Mouse (Mus musculus) kidney, embryonic 14.5 days (tissue): ENCODE measurements around the gene Mcemp1. TPM values are rescaled to one million over a fixed set of nuclear protein-coding genes. Genes with fewer than 3 reads are reported as not detected.
A peak's percentile ranks its signal among the peaks of the same experiment; 100 is the strongest.

ENCODE experiments used
- ATAC-seq: fragments of 200-750 bp; cut with Nextera tagmentation; 2 replicates; pipeline ENCODE4 v1.8.0; 2017; ENCODE audit warnings: moderate number of reproducible peaks, mild to moderate bottlenecking, moderate TSS enrichment, moderate library complexity; ENCODE audit not compliant: low FRiP score, low TSS enrichment
- H3K27ac ChIP-seq: fragments of 300-500 bp; sonication (generic); 2 replicates; pipeline ENCODE4 v1.5.1; 2014; ENCODE audit warnings: low read depth, mild to moderate bottlenecking, low read length, moderate library complexity, mixed read lengths
- H3K27me3 ChIP-seq: fragments of 300-500 bp; sonication (generic); 2 replicates; pipeline ENCODE4 v1.6.1; 2014; ENCODE audit warnings: mild to moderate bottlenecking, low read length; ENCODE audit not compliant: control insufficient read depth, insufficient read depth
- H3K36me3 ChIP-seq: fragments of 300-500 bp; sonication (generic); 2 replicates; pipeline ENCODE4 v1.6.1; 2014; ENCODE audit warnings: low read length, mixed read lengths; ENCODE audit not compliant: control insufficient read depth, insufficient read depth
- H3K4me1 ChIP-seq: fragments of 300-500 bp; sonication (generic); 2 replicates; pipeline ENCODE4 v1.6.1; 2014; ENCODE audit warnings: low read length, mixed read lengths; ENCODE audit not compliant: control insufficient read depth, insufficient read depth
- H3K4me2 ChIP-seq: fragments of 300-500 bp; sonication (generic); replicated peaks from 2 replicates; pipeline ENCODE4 v1.6.1; 2014; ENCODE audit warnings: low read depth, mild to moderate bottlenecking, low read length
- H3K4me3 ChIP-seq: fragments of 300-500 bp; sonication (generic); 2 replicates; pipeline ENCODE4 v1.5.1; 2014; ENCODE audit warnings: mild to moderate bottlenecking, low read length
- H3K9ac ChIP-seq: fragments of 300-500 bp; sonication (generic); 2 replicates; pipeline ENCODE4 v1.6.1; 2014; ENCODE audit warnings: low read depth, mild to moderate bottlenecking, low read length, moderate library complexity
- H3K9me3 ChIP-seq: fragments of 300-500 bp; sonication (generic); 2 replicates; pipeline ENCODE4 v1.6.1; 2016; ENCODE audit warnings: low read length; ENCODE audit not compliant: control insufficient read depth
- WGBS: fragments of 180-500 bp; shearing (Covaris S2); extraction: QIAGEN DNeasy Blood & Tissue Kit; methylation state at CpG from one replicate; pipeline ENCODE4 v1.1.7; 2014; 5-methylcytosine and 5-hydroxymethylcytosine counted together
- polyA plus RNA-seq: library from polyadenylated mRNA; unstranded; fragments of >200 nt; fragmentation: Nextera tagmentation; extraction: Ambion mirVana; gene quantifications from 2 replicates; pipeline ENCODE4 v1.2.1, GENCODE M21; 2014

Gene Mcemp1
- polyA plus RNA-seq, 1 experiment from 2014 or later: 0.28 TPM

- H3K9me3 ChIP-seq: no peaks in the 10 kb centered on the region
- no peak overlapping the region for H3K4me3 ChIP-seq
- peaks cover 6% of the 10 kb centered on the region; the same call in 1 of the 2 replicates for H3K4me1 ChIP-seq
- no peaks in the 10 kb centered on the region for H3K27me3 ChIP-seq
- H3K4me2 ChIP-seq: 0 out of 2 replicates have a peak overlapping the region, but pooled peaks have one; percentile 0
- peak; percentile 82 for ATAC-seq
- WGBS: 13% methylated on average over 7 of the region's 7 CpGs
- no peaks in the 10 kb centered on the region for H3K36me3 ChIP-seq
- H3K9ac ChIP-seq: no peak overlapping the region
- H3K27ac ChIP-seq: no peak overlapping the region
These were observed 8.7 kb upstream of the Mcemp1 start for GRCm38 (mm10) chr8:3656725-3657381.

GRCm38 (mm10) chr8:3660889-3661288 lies 4.7 kb upstream of the Mcemp1 start:
- Histone ChIP-seq H3K4me2 (no peak overlapping the region), H3K27ac (no peak overlapping the region), H3K36me3 (no peaks in the 10 kb centered on the region), H3K9me3 (no peaks in the 10 kb centered on the region), H3K4me3 (no peak overlapping the region), H3K9ac (no peak overlapping the region), H3K27me3 (no peaks in the 10 kb centered on the region), H3K4me1 (peaks cover 6% of the 10 kb centered on the region; the same call in 1 of the 2 replicates)
- ATAC-seq: no peak
- WGBS: 83% methylated on average over 8 of the region's 8 CpGs

DNA sequence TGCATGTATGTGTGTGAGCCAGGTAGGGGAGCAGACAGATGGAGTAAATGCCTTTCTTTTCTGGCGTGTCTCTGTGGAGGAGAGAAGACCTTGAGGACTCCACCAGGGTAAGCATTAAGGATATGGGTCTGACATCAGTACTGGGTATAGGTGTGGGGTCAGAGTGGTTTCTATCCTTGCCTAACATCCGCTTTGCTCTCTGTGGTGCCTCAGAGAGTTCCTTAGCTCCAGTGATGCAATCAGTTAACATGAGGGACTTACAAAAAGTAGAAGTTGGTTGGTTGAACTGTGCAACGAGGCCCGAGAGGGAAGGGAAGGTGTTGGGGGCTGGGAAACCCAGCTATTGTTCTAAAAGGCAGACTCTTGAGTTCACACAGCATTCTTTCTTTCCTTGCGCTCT lies 1.1 kb upstream of the Mcemp1 start:
- WGBS: 69% methylated on average over 5 of the region's 5 CpGs
- H3K4me3 ChIP-seq: no peak overlapping the region
- no peak overlapping the region for H3K27ac ChIP-seq
- no peak overlapping the region for H3K4me2 ChIP-seq
- no peak for ATAC-seq
- H3K36me3 ChIP-seq: no peaks in the 10 kb centered on the region
- no peaks in the 10 kb centered on the region for H3K27me3 ChIP-seq
- H3K4me1 ChIP-seq: no peaks in the 10 kb centered on the region
- no peak overlapping the region for H3K9ac ChIP-seq
- H3K9me3 ChIP-seq: no peaks in the 10 kb centered on the region

- Histone ChIP-seq H3K4me2 (no peak overlapping the region), H3K27ac (no peak overlapping the region), H3K4me3 (no peak overlapping the region), H3K9ac (no peak overlapping the region), H3K9me3 (no peaks in the 10 kb centered on the region), H3K36me3 (no peaks in the 10 kb centered on the region), H3K27me3 (no peaks in the 10 kb centered on the region), H3K4me1 (no peaks in the 10 kb centered on the region)
- no peak for ATAC-seq
- 72% methylated on average over 2 of the region's 2 CpGs for WGBS
These were observed 4.8 kb downstream of the Mcemp1 start for GRCm38 (mm10) chr8:3670388-3670787.

- peak within 1 kb of the TSS; percentile 59 for H3K4me2 ChIP-seq
- H3K4me3 ChIP-seq: peak within 1 kb of the TSS; percentile 41
- peak; percentile 81 for ATAC-seq
- H3K27ac ChIP-seq: peak within 1 kb of the TSS; percentile 42; the same call in 1 of the 2 replicates
- H3K27me3 ChIP-seq: no peaks in the 10 kb centered on the region
- under 1% methylated on average over 23 of the region's 23 CpGs for WGBS
- H3K4me1 ChIP-seq: no peaks in the 10 kb centered on the region
- H3K36me3 ChIP-seq: no peaks in the 10 kb centered on the region
- H3K9ac ChIP-seq: peak within 1 kb of the TSS; percentile 53
- no peaks in the 10 kb centered on the region for H3K9me3 ChIP-seq
These were observed 6.5 kb downstream of the Mcemp1 start, which contains the start of gene Fcor for GRCm38 (mm10) chr8:3671980-3672491. TSS of gene Fcor (minus strand) at chr8:3672362.

GRCm38 (mm10) chr8:3674671-3675070 lies 9.1 kb downstream of the Mcemp1 start:
- H3K27me3 ChIP-seq: no peaks in the 10 kb centered on the region
- H3K9ac ChIP-seq: no peak overlapping the region
- H3K36me3 ChIP-seq: peaks cover 8% of the 10 kb centered on the region; the same call in 1 of the 2 replicates
- no peaks in the 10 kb centered on the region; the same call in 1 of the 2 replicates for H3K4me1 ChIP-seq
- H3K27ac ChIP-seq: no peak overlapping the region
- no peaks in the 10 kb centered on the region for H3K9me3 ChIP-seq
- ATAC-seq: no peak
- no peak overlapping the region for H3K4me3 ChIP-seq
- H3K4me2 ChIP-seq: no peak overlapping the region
- 52% methylated on average over 3 of the region's 3 CpGs for WGBS

GRCm38 (mm10) chr8:3676131-3676992 lies 10.8 kb downstream of the Mcemp1 start, which contains the start of gene Trappc5:
TSS of gene Trappc5 (plus strand) at chr8:3676299.
- 2% methylated on average over 61 of the region's 61 CpGs for WGBS
- Histone ChIP-seq H3K4me1 (no peaks in the 10 kb centered on the region; the same call in 1 of the 2 replicates), H3K27me3 (no peaks in the 10 kb centered on the region)

GRCm38 (mm10) chr8:3676993-3677579 lies 11.5 kb downstream of the Mcemp1 start:
- peak; percentile 16; the same call in 1 of the 2 replicates for ATAC-seq

More at GRCm38 (mm10) chr8:3676131-3676992, 10.8 kb downstream of the Mcemp1 start, which contains the start of gene Trappc5:
- peak; percentile 81 for ATAC-seq
- Histone ChIP-seq H3K27ac (peak within 1 kb of the TSS; percentile 84), H3K4me3 (peak within 1 kb of the TSS; percentile 72), H3K4me2 (peak within 1 kb of the TSS; percentile 56), H3K36me3 (peaks cover 20% of the 10 kb centered on the region), H3K9me3 (no peaks in the 10 kb centered on the region), H3K9ac (peak within 1 kb of the TSS; percentile 93)

More at GRCm38 (mm10) chr8:3676993-3677579, 11.5 kb downstream of the Mcemp1 start:
- Histone ChIP-seq H3K4me2 (peak overlapping the region; percentile 56), H3K9me3 (no peaks in the 10 kb centered on the region), H3K27ac (peak overlapping the region; percentile 84; the same call in 1 of the 2 replicates), H3K4me3 (peak overlapping the region; percentile 72), H3K36me3 (peaks cover 22% of the 10 kb centered on the region), H3K4me1 (no peaks in the 10 kb centered on the region; the same call in 1 of the 2 replicates), H3K27me3 (no peaks in the 10 kb centered on the region), H3K9ac (peak overlapping the region; percentile 93)
- 3% methylated on average over 15 of the region's 15 CpGs for WGBS
